Mouse (Mus musculus) forebrain, embryonic 13.5 days (tissue): ENCODE measurements at regions not wholly inside any gene's neighbourhood (a gene's known extent, or its start where the extent isn't known, plus 50 kb on each side); places are given as distances from the start of the nearest gene placed in this dataset.

Experiments used
- ATAC-seq: fragments of 200-750 bp; cut with Nextera tagmentation; 2 replicates; pipeline ENCODE4 v1.8.0; 2017
- H3K27ac ChIP-seq: fragments of 300-500 bp; sonication (generic); 2 replicates; pipeline ENCODE4 v1.5.1; 2015; ENCODE audit warnings: inconsistent platforms, mild to moderate bottlenecking, moderate library complexity
- H3K27me3 ChIP-seq: fragments of 300-500 bp; sonication (generic); 2 replicates; pipeline ENCODE4 v1.6.1; 2015; ENCODE audit warnings: mild to moderate bottlenecking, inconsistent platforms
- H3K36me3 ChIP-seq: fragments of 300-500 bp; sonication (generic); 2 replicates; pipeline ENCODE4 v1.6.1; 2015; ENCODE audit warnings: mild to moderate bottlenecking, inconsistent platforms; ENCODE audit not compliant: poor library complexity, severe bottlenecking
- H3K4me1 ChIP-seq: fragments of 300-500 bp; sonication (generic); 2 replicates; pipeline ENCODE4 v1.6.1; 2015; ENCODE audit warnings: inconsistent platforms
- H3K4me2 ChIP-seq: fragments of 300-500 bp; sonication (generic); 2 replicates; pipeline ENCODE4 v1.6.1; 2015; ENCODE audit warnings: inconsistent platforms, mild to moderate bottlenecking, moderate library complexity
- H3K4me3 ChIP-seq: fragments of 300-500 bp; sonication (generic); 2 replicates; pipeline ENCODE4 v1.5.1; 2015; ENCODE audit warnings: mild to moderate bottlenecking, inconsistent platforms
- H3K9ac ChIP-seq: fragments of 300-500 bp; sonication (generic); 2 replicates; pipeline ENCODE4 v1.6.1; 2015; ENCODE audit warnings: mild to moderate bottlenecking, inconsistent platforms
- H3K9me3 ChIP-seq: fragments of 300-500 bp; sonication (generic); replicated peaks from 2 replicates; pipeline ENCODE4 v1.6.1; 2016; ENCODE audit warnings: inconsistent platforms
- WGBS: fragments of 180-500 bp; shearing (Covaris S2); methylation state at CpG from one replicate; pipeline ENCODE4 v1.1.7; 2015; 5-methylcytosine and 5-hydroxymethylcytosine counted together

- Histone ChIP-seq H3K27ac (no peak overlapping the region), H3K27me3 (peaks cover 30% of the 10 kb centered on the region), H3K9ac (no peak overlapping the region), H3K9me3 (no peaks in the 10 kb centered on the region), H3K4me2 (no peak overlapping the region), H3K36me3 (no peaks in the 10 kb centered on the region), H3K4me1 (peaks cover 36% of the 10 kb centered on the region), H3K4me3 (no peak overlapping the region)
- WGBS: 84% methylated on average over 4 of the region's 4 CpGs
- no peak for ATAC-seq
These were observed 78.0 kb upstream of the Thy1 start for GRCm38 (mm10) chr9:43965171-43965570.

GRCm38 (mm10) chr9:43965811-43966210, 77.4 kb upstream of the Thy1 start:
- no peak for ATAC-seq
- Histone ChIP-seq H3K9ac (no peak overlapping the region), H3K4me3 (no peak overlapping the region), H3K36me3 (no peaks in the 10 kb centered on the region), H3K4me2 (no peak overlapping the region), H3K27me3 (peaks cover 27% of the 10 kb centered on the region), H3K27ac (no peak overlapping the region), H3K9me3 (no peaks in the 10 kb centered on the region), H3K4me1 (peaks cover 42% of the 10 kb centered on the region)
- 64% methylated on average over 5 of the region's 5 CpGs for WGBS

DNA sequence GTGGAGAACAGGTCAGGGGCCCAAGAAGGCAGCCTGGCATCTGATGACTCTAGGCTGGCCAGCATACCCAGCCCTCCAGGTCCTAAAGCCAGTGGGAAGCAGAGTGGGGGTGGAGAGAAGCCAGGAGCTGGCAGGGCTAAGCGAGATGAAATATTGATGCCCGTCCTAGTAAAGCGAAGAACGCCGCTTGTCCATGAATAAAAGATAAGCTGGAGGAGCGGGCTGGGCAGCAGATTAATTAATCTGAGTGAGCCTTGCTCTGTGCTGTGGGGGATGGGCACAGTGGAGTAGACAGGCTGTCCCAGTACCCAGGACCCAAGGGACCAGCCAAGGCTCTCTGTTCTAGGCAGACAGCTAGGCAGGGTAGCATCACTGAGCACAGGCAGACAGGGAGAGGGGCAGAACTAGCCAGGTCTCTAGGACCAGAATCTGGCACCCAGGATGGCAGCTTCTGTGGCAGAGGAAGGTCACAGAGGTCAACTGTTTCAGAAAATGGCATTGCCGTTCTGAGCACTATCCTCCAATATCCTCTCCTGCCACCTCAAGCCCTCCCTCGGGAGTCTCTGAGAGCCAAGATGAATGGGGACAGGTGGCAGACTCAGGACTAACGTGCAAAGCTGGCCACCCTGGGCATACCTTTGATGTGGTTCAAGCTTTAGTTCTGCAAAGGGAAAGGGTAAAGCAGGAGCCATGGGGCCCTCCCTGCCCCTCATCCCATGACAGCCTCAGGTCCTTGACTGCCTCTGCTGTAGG, 73.0 kb upstream of the Thy1 start:
- Histone ChIP-seq H3K4me3 (no peak overlapping the region), H3K9me3 (no peaks in the 10 kb centered on the region), H3K4me1 (peaks cover 31% of the 10 kb centered on the region), H3K27me3 (peaks cover 7% of the 10 kb centered on the region), H3K4me2 (peak overlapping the region; percentile 29), H3K9ac (peak overlapping the region; percentile 30; the same call in 1 of the 2 replicates), H3K27ac (peak overlapping the region; percentile 36; the same call in 1 of the 2 replicates), H3K36me3 (no peaks in the 10 kb centered on the region)
- ATAC-seq: peak; percentile 70
- WGBS: 23% methylated on average over 9 of the region's 9 CpGs

DNA sequence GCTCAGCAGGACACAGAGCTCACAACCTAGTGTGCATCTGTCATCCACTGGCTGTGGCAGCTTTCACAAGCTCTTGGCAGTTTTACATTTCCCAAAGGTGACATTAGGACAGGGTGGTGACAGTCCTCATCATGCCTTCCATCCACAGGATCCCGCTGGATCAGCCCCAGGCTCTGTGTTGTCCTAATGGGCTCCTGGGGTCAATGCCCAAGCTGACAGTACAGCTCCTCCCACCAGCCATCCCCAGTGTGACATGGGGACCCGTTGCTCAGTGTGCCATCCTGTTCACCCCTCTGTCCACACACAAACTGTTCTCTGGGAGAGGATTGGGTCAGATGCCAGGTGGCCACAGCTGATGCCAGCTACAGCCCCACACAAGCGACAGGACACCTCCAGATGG, 72.3 kb upstream of the Thy1 start:
- H3K9me3 ChIP-seq: no peaks in the 10 kb centered on the region
- H3K4me2 ChIP-seq: no peak overlapping the region
- H3K4me1 ChIP-seq: peaks cover 31% of the 10 kb centered on the region
- H3K36me3 ChIP-seq: no peaks in the 10 kb centered on the region
- ATAC-seq: peak; percentile 33; the same call in 1 of the 2 replicates
- peaks cover 7% of the 10 kb centered on the region for H3K27me3 ChIP-seq
- 63% methylated on average over 3 of the region's 3 CpGs for WGBS
- 0 out of 2 replicates have a peak overlapping the region, but pooled peaks have one; percentile 36 for H3K27ac ChIP-seq
- no peak overlapping the region for H3K9ac ChIP-seq
- no peak overlapping the region for H3K4me3 ChIP-seq

DNA sequence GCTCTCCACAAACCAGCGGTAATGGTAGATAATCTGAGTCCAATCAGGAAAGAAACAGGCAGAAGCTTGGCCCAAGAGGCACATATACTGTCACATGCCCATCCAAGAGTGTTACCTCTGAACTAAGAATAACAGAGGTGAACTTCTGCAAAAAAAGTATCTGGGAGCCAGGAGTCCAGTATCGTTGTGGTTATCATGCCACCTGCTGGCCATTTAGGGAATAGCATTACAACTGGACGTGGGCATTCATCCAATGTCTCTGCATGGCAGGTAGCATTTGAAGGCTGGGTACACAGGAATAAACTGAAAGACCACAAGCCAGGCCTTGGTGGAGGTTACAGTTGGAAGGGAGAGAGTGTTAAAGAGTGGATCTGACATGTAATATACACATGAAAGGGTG, 70.9 kb upstream of the Thy1 start:
- Histone ChIP-seq H3K4me3 (no peak overlapping the region), H3K36me3 (no peaks in the 10 kb centered on the region), H3K4me1 (peaks cover 31% of the 10 kb centered on the region), H3K27ac (no peak overlapping the region), H3K9ac (no peak overlapping the region), H3K27me3 (peaks cover 7% of the 10 kb centered on the region), H3K4me2 (no peak overlapping the region), H3K9me3 (no peaks in the 10 kb centered on the region)
- ATAC-seq: no peak
- WGBS: 9% methylated on average over 3 of the region's 3 CpGs

- ATAC-seq: no peak
- no peak overlapping the region for H3K9ac ChIP-seq
- H3K36me3 ChIP-seq: no peaks in the 10 kb centered on the region
- peaks cover 4% of the 10 kb centered on the region; the same call in 1 of the 2 replicates for H3K27me3 ChIP-seq
- H3K27ac ChIP-seq: no peak overlapping the region
- peaks cover 12% of the 10 kb centered on the region for H3K4me1 ChIP-seq
- no peaks in the 10 kb centered on the region for H3K9me3 ChIP-seq
- no peak overlapping the region for H3K4me3 ChIP-seq
- WGBS: 81% methylated on average over 2 of the region's 2 CpGs
- H3K4me2 ChIP-seq: no peak overlapping the region
These were observed 67.8 kb upstream of the Thy1 start for GRCm38 (mm10) chr9:43975405-43975804.

- no peak overlapping the region for H3K27ac ChIP-seq
- no peak overlapping the region for H3K9ac ChIP-seq
- H3K4me1 ChIP-seq: 0 out of 2 replicates have a peak, but pooled peaks cover 4% of the 10 kb centered on the region
- WGBS: 90% methylated on average over 5 of the region's 5 CpGs
- no peaks in the 10 kb centered on the region for H3K36me3 ChIP-seq
- no peak overlapping the region for H3K4me2 ChIP-seq
- no peaks in the 10 kb centered on the region for H3K9me3 ChIP-seq
- ATAC-seq: no peak
- H3K4me3 ChIP-seq: no peak overlapping the region
- H3K27me3 ChIP-seq: no peaks in the 10 kb centered on the region
These were observed 66.8 kb upstream of the Thy1 start for GRCm38 (mm10) chr9:43976366-43976765.

GRCm38 (mm10) chr9:43977773-43978172, 65.4 kb upstream of the Thy1 start:
- Histone ChIP-seq H3K27me3 (peaks cover 6% of the 10 kb centered on the region), H3K4me3 (no peak overlapping the region), H3K4me1 (no peaks in the 10 kb centered on the region), H3K9ac (no peak overlapping the region), H3K4me2 (no peak overlapping the region), H3K27ac (no peak overlapping the region), H3K9me3 (no peaks in the 10 kb centered on the region), H3K36me3 (no peaks in the 10 kb centered on the region)
- no peak for ATAC-seq
- WGBS: 79% methylated on average over 3 of the region's 3 CpGs

- Histone ChIP-seq H3K27me3 (peaks cover 6% of the 10 kb centered on the region), H3K4me1 (no peaks in the 10 kb centered on the region), H3K9me3 (no peaks in the 10 kb centered on the region), H3K9ac (no peak overlapping the region), H3K4me3 (no peak overlapping the region), H3K4me2 (no peak overlapping the region), H3K36me3 (no peaks in the 10 kb centered on the region), H3K27ac (no peak overlapping the region)
- 36% methylated on average over 8 of the region's 8 CpGs for WGBS
- no peak for ATAC-seq
These were observed 61.8 kb upstream of the Thy1 start for GRCm38 (mm10) chr9:43981376-43981775.

DNA sequence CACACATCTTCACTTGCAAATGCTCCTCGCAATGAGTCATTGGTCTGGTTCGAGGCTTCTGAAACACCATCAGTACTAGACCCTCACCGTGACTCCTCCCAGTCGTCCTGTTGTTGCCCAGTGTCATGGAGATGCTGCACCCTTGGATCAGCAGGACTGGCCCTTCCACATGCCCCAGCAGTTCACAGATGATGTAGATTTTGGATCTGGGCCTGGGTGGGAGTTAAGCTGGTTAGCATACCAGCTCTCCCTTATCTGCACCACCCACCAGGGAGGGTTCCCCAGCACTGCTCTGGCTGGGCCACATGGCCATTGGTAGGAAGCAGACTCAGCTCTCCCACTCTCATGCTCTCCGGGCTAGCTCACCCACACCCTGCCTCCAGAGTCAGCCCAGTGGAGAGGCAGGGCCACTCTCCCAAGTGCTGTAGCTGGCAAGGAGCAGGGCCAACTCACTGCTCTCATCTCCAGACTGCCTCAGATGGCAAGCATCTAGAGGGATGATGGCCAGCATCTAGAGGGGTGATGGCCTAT, 60.8 kb upstream of the Thy1 start:
- ATAC-seq: no peak
- H3K4me3 ChIP-seq: no peak overlapping the region
- H3K4me1 ChIP-seq: no peaks in the 10 kb centered on the region
- H3K9me3 ChIP-seq: no peaks in the 10 kb centered on the region
- H3K36me3 ChIP-seq: no peaks in the 10 kb centered on the region
- peaks cover 6% of the 10 kb centered on the region for H3K27me3 ChIP-seq
- no peak overlapping the region for H3K9ac ChIP-seq
- H3K27ac ChIP-seq: no peak overlapping the region
- WGBS: 74% methylated on average over 5 of the region's 5 CpGs
- H3K4me2 ChIP-seq: no peak overlapping the region

DNA sequence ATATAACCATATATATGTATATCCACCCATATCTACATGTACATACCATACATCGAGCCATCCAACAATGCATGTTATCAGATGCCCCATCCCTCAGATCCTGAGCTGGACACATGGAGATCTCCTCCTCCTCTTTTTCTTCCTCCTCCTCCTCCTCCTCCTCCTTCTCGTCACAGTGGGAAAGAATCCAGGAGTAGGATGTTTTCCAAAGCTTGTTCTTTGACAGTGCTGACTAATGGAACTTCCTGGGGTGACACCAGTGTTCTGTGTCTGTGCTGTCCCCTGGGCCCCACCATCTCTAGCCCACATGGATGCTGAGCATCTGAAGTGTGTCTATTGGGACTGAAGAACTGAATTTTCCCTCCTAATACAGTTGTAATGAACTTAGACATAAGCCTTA, 60.0 kb upstream of the Thy1 start:
- H3K9me3 ChIP-seq: no peaks in the 10 kb centered on the region
- 65% methylated on average over 2 of the region's 2 CpGs for WGBS
- H3K9ac ChIP-seq: no peak overlapping the region
- H3K4me1 ChIP-seq: no peaks in the 10 kb centered on the region
- H3K4me3 ChIP-seq: no peak overlapping the region
- H3K27me3 ChIP-seq: peaks cover 6% of the 10 kb centered on the region
- ATAC-seq: no peak
- H3K4me2 ChIP-seq: no peak overlapping the region
- H3K36me3 ChIP-seq: no peaks in the 10 kb centered on the region
- no peak overlapping the region for H3K27ac ChIP-seq

- Histone ChIP-seq H3K4me1 (0 out of 2 replicates have a peak, but pooled peaks cover 5% of the 10 kb centered on the region), H3K36me3 (no peaks in the 10 kb centered on the region), H3K9me3 (no peaks in the 10 kb centered on the region), H3K27me3 (peaks cover 6% of the 10 kb centered on the region), H3K4me3 (no peak overlapping the region), H3K27ac (no peak overlapping the region), H3K9ac (no peak overlapping the region), H3K4me2 (no peak overlapping the region)
- WGBS: 50% methylated on average over 8 of the region's 8 CpGs
- ATAC-seq: peak; percentile 66
These were observed 58.8 kb upstream of the Thy1 start for GRCm38 (mm10) chr9:43984181-43985062.
